Mouse (Mus musculus) C2C12 (cell line): ENCODE measurements around the gene Akap13. TPM values are rescaled to one million over a fixed set of nuclear protein-coding genes. Genes with fewer than 3 reads are reported as not detected.

Experiments used
- H3K27me3 ChIP-seq: one replicate; pipeline ENCODE4 v1.6.1; 2011; ENCODE audit not compliant: control insufficient read depth, insufficient read depth, insufficient read length
- H3K36me3 ChIP-seq: one replicate; pipeline ENCODE4 v1.6.1; 2011; ENCODE audit not compliant: control insufficient read depth, insufficient read depth
- H3K4me3 ChIP-seq: one replicate; pipeline ENCODE4 v1.5.1; 2011; ENCODE audit warnings: mild to moderate bottlenecking, control low read depth; ENCODE audit not compliant: poor library complexity, insufficient read depth, severe bottlenecking
- H3K79me2 ChIP-seq: one replicate; pipeline ENCODE4 v1.6.1; 2011; ENCODE audit not compliant: control insufficient read depth, insufficient read depth
- H3K79me3 ChIP-seq: one replicate; pipeline ENCODE4 v1.6.1; 2011; ENCODE audit warnings: low read depth, control low read depth
- H3ac ChIP-seq: one replicate; pipeline ENCODE3; 2011; ENCODE audit warnings: low read depth; ENCODE audit not compliant: control insufficient read depth, insufficient read length
- CEBPB ChIP-seq: IDR thresholded peaks from one replicate; pipeline ENCODE4 v1.6.1; 2011; ENCODE audit warnings: low read depth, mild to moderate bottlenecking, control low read depth, moderate library complexity
- CTCF ChIP-seq: IDR thresholded peaks from one replicate; pipeline ENCODE4 v1.5.1; 2011; ENCODE audit not compliant: control insufficient read depth, insufficient read depth, insufficient read length
- FOSL1 ChIP-seq: IDR thresholded peaks from one replicate; pipeline ENCODE4 v1.8.0; 2011; ENCODE audit warnings: mild to moderate bottlenecking, low read length; ENCODE audit not compliant: poor library complexity, insufficient read depth, severe bottlenecking
- MAX ChIP-seq: IDR thresholded peaks from one replicate; pipeline ENCODE4 v1.6.1; 2011; ENCODE audit warnings: mild to moderate bottlenecking, control low read depth
- MYOD1 ChIP-seq: IDR thresholded peaks from one replicate; pipeline ENCODE4 v1.6.1; 2011; ENCODE audit warnings: low read depth; ENCODE audit not compliant: control insufficient read depth, insufficient read length
- MYOG ChIP-seq: IDR thresholded peaks from one replicate; pipeline ENCODE4 v1.6.1; 2011; ENCODE audit not compliant: control insufficient read depth, insufficient read length; ENCODE audit errors: extremely low read depth
- USF1 ChIP-seq: IDR thresholded peaks from one replicate; pipeline ENCODE4 v1.6.1; 2011; ENCODE audit warnings: low read depth, mild to moderate bottlenecking, control low read depth, moderate library complexity
- polyA plus RNA-seq: library from polyadenylated mRNA; unstranded; fragments of >200 nt; fragmentation: generic; extraction: Trizol; gene quantifications from one replicate; pipeline ENCODE4 v1.2.1, GENCODE M21; 2012; ENCODE audit warnings: missing spikeins

The Akap13 gene
- polyA plus RNA-seq, 1 experiment = 11.1 TPM

DNA sequence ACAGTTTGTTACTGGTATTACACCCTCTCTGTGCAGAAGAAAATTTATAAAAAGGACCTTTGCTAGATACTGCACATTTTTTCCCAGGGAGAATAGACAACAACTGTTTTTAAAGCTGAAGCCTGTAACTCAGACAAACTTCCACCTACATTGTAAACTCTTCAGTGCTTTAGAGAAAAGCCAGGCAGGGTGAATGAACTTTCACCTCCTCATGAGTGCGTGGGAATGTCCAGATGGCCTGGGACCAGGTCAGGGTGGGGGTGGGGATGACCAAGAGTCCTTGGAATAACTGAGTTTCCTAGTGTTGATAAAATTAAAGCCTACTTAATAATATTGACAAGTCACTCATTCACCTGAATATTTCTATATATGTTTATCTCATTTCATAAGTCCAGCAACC lies 213.1 kb downstream of the Akap13 start:
- Histone ChIP-seq H3K4me3 (no peak overlapping the region), H3ac (no peak overlapping the region), H3K79me3 (peaks cover 5% of the 10 kb centered on the region), H3K79me2 (no peaks in the 10 kb centered on the region), H3K36me3 (peaks cover 21% of the 10 kb centered on the region), H3K27me3 (no peaks in the 10 kb centered on the region)
- TF ChIP-seq CTCF = no peak
- TF ChIP-seq MYOD1 = no peak
- TF ChIP-seq MAX = no peak
- no peak for TF ChIP-seq MYOG
- TF ChIP-seq USF1 = no peak

DNA sequence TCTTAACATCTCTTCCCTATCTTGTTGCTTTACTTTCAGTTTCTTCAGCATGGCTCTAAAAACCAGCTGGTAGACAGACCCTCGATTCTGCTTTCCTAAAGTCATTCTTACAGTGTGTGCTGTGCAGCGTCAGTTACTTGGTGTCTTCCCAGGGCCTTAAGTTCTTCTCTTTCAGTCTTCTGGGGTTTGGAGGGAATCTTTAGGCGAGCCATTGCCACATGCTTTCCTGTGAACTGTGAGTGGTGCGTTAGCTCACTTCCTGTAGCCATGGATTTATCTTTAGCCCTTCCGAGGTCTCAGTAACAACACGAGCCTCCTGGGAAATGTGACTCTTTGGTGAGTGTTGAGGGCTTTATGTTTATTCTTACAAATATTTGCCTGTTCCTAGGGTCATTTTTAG lies 214.1 kb downstream of the Akap13 start:
- Histone ChIP-seq H3K79me2 (no peaks in the 10 kb centered on the region), H3K36me3 (peaks cover 12% of the 10 kb centered on the region), H3ac (no peak overlapping the region), H3K27me3 (no peaks in the 10 kb centered on the region), H3K4me3 (no peak overlapping the region), H3K79me3 (peaks cover 5% of the 10 kb centered on the region)
- TF ChIP-seq MYOD1 (no peak), MYOG (no peak), MAX (peak; percentile 74)

DNA sequence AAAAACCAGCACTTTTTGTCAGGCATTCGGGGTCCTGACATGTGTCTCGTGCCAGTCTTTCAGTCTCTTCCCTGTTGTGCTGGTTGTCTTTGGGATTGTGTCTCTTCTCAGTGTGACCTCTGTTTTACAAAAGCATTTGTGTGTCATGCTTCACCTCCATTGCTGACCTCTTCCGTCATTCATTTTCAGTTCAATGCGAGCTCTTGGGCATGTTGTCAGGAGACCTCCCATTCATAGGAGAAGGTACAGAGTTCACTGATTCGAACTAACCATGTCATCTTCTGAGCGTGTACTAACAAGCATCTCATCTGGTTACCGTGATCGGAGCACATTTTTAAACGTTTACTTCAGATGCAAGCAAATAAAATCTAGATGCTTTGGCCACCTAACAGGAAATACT lies 224.3 kb downstream of the Akap13 start:
- TF ChIP-seq MYOD1 (no peak), USF1 (no peak), CTCF (no peak), MAX (no peak), CEBPB (no peak), MYOG (no peak), FOSL1 (no peak)
- Histone ChIP-seq H3K79me3 (no peaks in the 10 kb centered on the region), H3ac (no peak overlapping the region), H3K36me3 (peaks cover 3% of the 10 kb centered on the region), H3K79me2 (no peaks in the 10 kb centered on the region), H3K27me3 (no peaks in the 10 kb centered on the region), H3K4me3 (no peak overlapping the region)

DNA sequence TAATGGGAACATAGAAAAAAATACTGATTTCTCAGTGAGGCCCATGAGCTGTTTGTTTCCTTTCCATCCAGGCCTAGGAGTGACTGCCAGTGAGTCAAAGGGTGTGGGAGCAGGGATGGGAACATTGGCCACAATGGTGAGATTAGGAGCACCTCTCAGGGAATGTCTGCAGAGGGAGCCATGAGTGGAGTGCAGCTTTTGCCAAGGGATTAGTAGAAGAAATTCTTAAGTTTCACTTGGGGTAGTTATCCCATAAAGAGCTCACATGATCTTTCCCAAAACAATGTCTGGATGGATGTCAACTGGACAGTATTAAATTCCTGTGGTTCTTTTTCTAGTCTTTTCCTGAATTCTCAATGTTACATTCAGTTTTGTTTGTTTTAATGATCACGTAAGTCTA lies 227.6 kb downstream of the Akap13 start:
- Histone ChIP-seq H3K79me3 (no peaks in the 10 kb centered on the region), H3K27me3 (no peaks in the 10 kb centered on the region), H3K36me3 (peaks cover 28% of the 10 kb centered on the region), H3ac (no peak overlapping the region), H3K79me2 (no peaks in the 10 kb centered on the region), H3K4me3 (no peak overlapping the region)
- TF ChIP-seq CTCF (no peak), MYOD1 (no peak), MYOG (no peak), USF1 (peak; percentile 77), CEBPB (no peak), MAX (no peak), FOSL1 (no peak)

DNA sequence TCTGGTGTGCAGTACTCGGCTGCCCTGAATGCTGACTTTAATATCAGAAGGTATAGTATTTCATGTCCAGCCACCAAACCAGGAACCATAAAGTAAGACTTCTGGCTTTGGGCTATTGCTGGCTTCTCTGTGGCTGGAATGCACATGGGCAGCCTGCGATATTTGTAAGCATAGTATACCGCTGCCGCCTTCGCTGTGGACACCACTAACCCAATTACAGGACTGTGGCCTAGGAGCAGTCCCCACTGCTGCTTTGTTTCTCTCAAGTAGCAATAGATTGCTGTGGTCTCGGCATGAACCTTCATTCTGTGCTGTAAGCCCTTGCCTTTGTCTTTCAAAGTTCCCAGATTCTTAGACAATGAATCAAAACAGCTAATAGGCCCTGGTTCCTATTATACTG lies 228.1 kb downstream of the Akap13 start:
- TF ChIP-seq CTCF (no peak), MAX (peak; percentile 54)
- Histone ChIP-seq H3K4me3 (no peak overlapping the region), H3K79me3 (no peaks in the 10 kb centered on the region), H3ac (no peak overlapping the region), H3K79me2 (no peaks in the 10 kb centered on the region), H3K36me3 (peaks cover 33% of the 10 kb centered on the region), H3K27me3 (no peaks in the 10 kb centered on the region)

DNA sequence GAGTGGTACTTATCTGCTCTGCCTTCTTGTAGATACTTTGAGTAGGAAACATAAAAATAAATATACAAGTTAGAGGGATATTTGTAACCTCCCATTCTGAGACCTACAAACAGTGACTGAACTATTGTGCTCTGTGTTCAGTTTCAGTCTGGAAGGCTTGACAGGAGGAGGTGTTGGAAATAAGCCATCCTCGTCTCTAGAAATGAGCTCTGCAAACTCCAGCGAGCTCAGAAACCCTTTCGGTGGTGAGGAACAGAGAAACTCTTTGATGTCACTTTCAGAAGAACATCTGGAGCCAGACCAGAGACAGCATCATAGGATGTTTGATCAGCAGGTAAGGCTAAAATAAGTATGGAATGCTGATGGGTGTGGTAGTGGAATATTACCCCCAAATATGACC lies 229.6 kb downstream of the Akap13 start:
- Histone ChIP-seq H3K79me2 (no peaks in the 10 kb centered on the region), H3K4me3 (no peak overlapping the region), H3K27me3 (no peaks in the 10 kb centered on the region), H3K79me3 (no peaks in the 10 kb centered on the region), H3K36me3 (peaks cover 37% of the 10 kb centered on the region), H3ac (no peak overlapping the region)
- no peak for TF ChIP-seq USF1
- TF ChIP-seq CTCF = no peak
- no peak for TF ChIP-seq MAX
- TF ChIP-seq FOSL1 = no peak
- no peak for TF ChIP-seq MYOG
- no peak for TF ChIP-seq CEBPB
- TF ChIP-seq MYOD1 = no peak
